Mouse (Mus musculus) C2C12 (cell line): ENCODE data around the gene Tmprss3.

Source experiments
- CTCF ChIP-seq: IDR thresholded peaks from one replicate; pipeline ENCODE4 v1.5.1; 2011; ENCODE audit not compliant: control insufficient read depth, insufficient read depth, insufficient read length
- MAX ChIP-seq: IDR thresholded peaks from one replicate; pipeline ENCODE4 v1.6.1; 2011; ENCODE audit warnings: mild to moderate bottlenecking, control low read depth
- MYOD1 ChIP-seq: IDR thresholded peaks from one replicate; pipeline ENCODE4 v1.6.1; 2011; ENCODE audit warnings: low read depth; ENCODE audit not compliant: control insufficient read depth, insufficient read length

- no peak for TF ChIP-seq CTCF
- no peak for TF ChIP-seq MYOD1
- no peak for TF ChIP-seq MAX
Observed at GRCm38 (mm10) chr17:31209376-31209930, 10.7 kb upstream of the Tmprss3 start.
